ENCODE assay signal across 20 mouse cellular contexts in the genomic region with DNA sequence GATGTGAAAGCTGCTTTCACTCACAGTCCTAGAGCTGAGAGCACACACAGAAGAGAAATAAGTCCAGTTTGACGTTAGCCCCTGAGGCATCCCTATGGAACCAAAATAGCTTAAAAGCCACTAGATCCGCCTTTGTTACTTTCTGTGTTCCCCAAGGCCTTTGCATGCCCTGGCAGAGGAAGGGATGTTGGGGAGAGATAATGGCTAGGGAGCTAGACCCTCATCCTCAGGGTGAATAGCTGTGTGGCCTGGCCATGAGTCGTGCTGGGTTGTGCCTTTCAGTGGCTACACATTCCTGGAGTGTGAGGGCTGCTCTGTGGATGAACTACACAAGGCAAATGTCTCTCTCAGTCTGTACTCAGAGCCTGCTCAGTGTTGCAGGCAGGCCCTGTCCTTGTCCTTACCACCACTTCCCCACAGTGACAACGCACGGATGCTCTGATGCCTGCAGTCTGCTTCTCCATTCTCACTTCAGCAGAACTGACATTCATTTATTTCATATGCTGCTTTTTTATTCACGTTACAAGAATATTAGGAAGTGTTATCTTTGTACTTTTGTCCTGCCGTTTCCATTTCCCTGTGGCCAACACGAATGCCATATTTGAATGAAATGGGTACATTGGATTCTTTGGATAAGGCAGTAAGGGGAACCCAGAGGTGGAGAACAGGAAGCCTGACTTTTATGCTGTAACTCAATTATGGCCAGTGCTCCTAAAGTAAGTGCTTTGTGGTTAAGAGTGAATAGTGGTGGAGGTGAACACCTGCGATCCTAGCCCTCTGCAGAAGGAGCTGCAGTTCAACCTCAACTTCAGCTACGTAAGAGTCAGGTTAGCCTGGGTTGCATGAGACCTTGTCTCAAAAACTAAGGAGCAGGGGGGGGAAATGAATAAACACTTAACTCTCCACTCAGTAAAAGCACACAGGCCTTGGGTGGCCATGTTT. TPM values are rescaled to one million over a fixed set of nuclear protein-coding genes. Genes with fewer than 3 reads are reported as not detected.
A peak's percentile ranks its signal among the peaks of the same experiment; 100 is the strongest.
DNase-seq lines count a peak whose midpoint lies in the region; ATAC-seq and TF ChIP-seq lines count a peak whose summit lies in the region.
"Had no signal": no experiment of that assay in that cellular context is flagged by ENCODE, and none has a peak within 500 bp of the region (broad histone marks: within the 10 kb centered on the region; RNA-seq: fewer than 3 reads in every experiment).

No protein-coding gene starts in this region.

- peak overlapping the region; percentile 81 for H3K27ac ChIP-seq in thymus, adult 2 months (ENCODE audit: control insufficient read depth, insufficient read depth, low read length)
- H3K27ac ChIP-seq in forebrain, postnatal 0 days (ENCODE audit: low read depth, low read length): no peak overlapping the region
- H3K27ac ChIP-seq: forebrain, embryonic 15.5 days; kidney, embryonic 15.5 days; layer of hippocampus, adult 2 months; limb, embryonic 13.5 days; lung, embryonic 15.5 days; midbrain, embryonic 10.5 days had no signal

- H3K4me1 ChIP-seq in thymus, adult 2 months (replicated peaks; ENCODE audit: control insufficient read depth, insufficient read depth, low read length): peaks cover 79% of the 10 kb centered on the region
- H3K4me1 ChIP-seq in forebrain, postnatal 0 days (ENCODE audit: insufficient read depth): peaks cover 25% of the 10 kb centered on the region

- H3K9me3 ChIP-seq in forebrain, postnatal 0 days (ENCODE audit: low read length): no peaks in the 10 kb centered on the region
- H3K9me3 ChIP-seq: forebrain, embryonic 15.5 days; kidney, embryonic 15.5 days; limb, embryonic 13.5 days; lung, embryonic 15.5 days; midbrain, embryonic 10.5 days had no signal

- TF ChIP-seq CTCF in thymus, adult 2 months (IDR thresholded peaks at IDR 0.05; ENCODE audit: borderline replicate concordance, control insufficient read depth, extremely low read depth, insufficient read depth, low read length, poor library complexity): no peak
- TF ChIP-seq CTCF in forebrain, postnatal 0 days (IDR thresholded peaks at IDR 0.05; ENCODE audit: low read depth): no peak

- 13% methylated on average over 10 of the region's 10 CpGs for WGBS in thymus, adult 2 months
- WGBS in forebrain, postnatal 0 days: 87% methylated on average over 10 of the region's 10 CpGs

- peak overlapping the region; percentile 13; the same call in 1 of the 2 replicates for H3K4me3 ChIP-seq in thymus, adult 2 months (ENCODE audit: control insufficient read depth, insufficient read depth, low read length)
- no peak overlapping the region for H3K4me3 ChIP-seq in forebrain, postnatal 0 days (ENCODE audit: low read depth, low read length)
- H3K4me3 ChIP-seq: erythroblast, embryonic 14.5 days; forebrain, embryonic 15.5 days; kidney, embryonic 15.5 days; layer of hippocampus, adult 2 months; limb, embryonic 13.5 days; lung, embryonic 15.5 days; midbrain, embryonic 10.5 days had no signal

- intact Hi-C loops in heart, postnatal 14 days (cut with DNase I): no loop called here

- no peak overlapping the region for H3K4me2 ChIP-seq in forebrain, postnatal 0 days (ENCODE audit: low read depth)
- H3K4me2 ChIP-seq: forebrain, embryonic 15.5 days; kidney, embryonic 15.5 days; limb, embryonic 13.5 days; lung, embryonic 15.5 days had no signal

- H3K9ac ChIP-seq in forebrain, postnatal 0 days: no peak overlapping the region
- H3K9ac ChIP-seq: forebrain, embryonic 15.5 days; kidney, embryonic 15.5 days; limb, embryonic 13.5 days; lung, embryonic 15.5 days had no signal

- DNase-seq in heart, adult 11 months: peak; percentile 79
- no peak for DNase-seq in heart, postnatal 14 days
- DNase-seq in thymus, adult 2 months: peak; percentile 36
- no peak for DNase-seq in thymus, adult 18-20 months
- DNase-seq in naive thymus-derived CD4-positive, alpha-beta T cell, adult 2 months (ENCODE audit: low read depth): peak; percentile 34
- no peak for DNase-seq in adrenal gland, postnatal 25 days
- DNase-seq in layer of hippocampus, adult 11-12 months (ENCODE audit: low spot score): no peak
- DNase-seq in forebrain, postnatal 0 days: no peak
- DNase-seq: adrenal gland, adult 8-10 months; cerebellum, adult 9-10 months; heart, postnatal 4 days; spleen, adult 18-20 months had no signal

- no peak for ATAC-seq in forebrain, postnatal 0 days
- ATAC-seq: forebrain, embryonic 15.5 days; inflammation-experienced regulatory T-cells, adult 6 months had no signal

- TF ChIP-seq POLR2A in thymus, adult 2 months (IDR thresholded peaks at IDR 0.05; ENCODE audit: control insufficient read depth, extremely low read depth, insufficient read depth, low read length, poor library complexity): no peak

- H3K27me3 ChIP-seq in thymus, adult 2 months (ENCODE audit: control insufficient read depth, insufficient read depth, low read length): no peaks in the 10 kb centered on the region
- no peaks in the 10 kb centered on the region for H3K27me3 ChIP-seq in forebrain, postnatal 0 days (ENCODE audit: insufficient read depth, low read length)
- H3K27me3 ChIP-seq: forebrain, embryonic 15.5 days; kidney, embryonic 15.5 days; limb, embryonic 13.5 days; lung, embryonic 15.5 days had no signal

- peaks cover 54% of the 10 kb centered on the region for H3K36me3 ChIP-seq in thymus, adult 2 months (ENCODE audit: control insufficient read depth, insufficient read depth, low read length)
- H3K36me3 ChIP-seq in forebrain, postnatal 0 days (ENCODE audit: insufficient read depth): peaks cover 82% of the 10 kb centered on the region

RNA-seq across cellular contexts. Expression of a gene that starts 9.5 kb away (rescaled TPM):
- 10 to 100 TPM; 26.6 to 30.4 TPM for total RNA-seq in heart, postnatal 14 days (2021)
- 216 and 243 TPM in 2 replicates for polyA plus RNA-seq in thymus, adult 2 months (2012; rRNA removed)
- 33.2 and 51.0 TPM in 2 replicates for total RNA-seq in adrenal gland, postnatal 25 days (2021)
- total RNA-seq in forebrain, postnatal 0 days (2014; rRNA removed): 58.2 and 70.7 TPM in 2 replicates
- polyA plus RNA-seq in forebrain, postnatal 0 days (2015; fragmentation: Nextera tagmentation; extraction: Ambion mirVana): 39.5 and 43.0 TPM in 2 replicates

RNA-seq across cellular contexts. Expression of a gene that starts 31.9 kb away (rescaled TPM):
- total RNA-seq in heart, postnatal 14 days (2021): 10 to 100 TPM; 58.5 to 63.1 TPM
- polyA plus RNA-seq in thymus, adult 2 months (2012; rRNA removed): 36.8 and 36.9 TPM in 2 replicates
- 90.8 and 117 TPM in 2 replicates for total RNA-seq in adrenal gland, postnatal 25 days (2021)
- 115 and 147 TPM in 2 replicates for total RNA-seq in forebrain, postnatal 0 days (2014; rRNA removed)
- 201 and 218 TPM in 2 replicates for polyA plus RNA-seq in forebrain, postnatal 0 days (2015; fragmentation: Nextera tagmentation; extraction: Ambion mirVana)

RNA-seq across cellular contexts. Expression of a gene that starts 32.1 kb away (rescaled TPM):
- total RNA-seq in heart, postnatal 14 days (2021): 10 to 100 TPM; 34.0 to 39.8 TPM
- 151 and 153 TPM in 2 replicates for polyA plus RNA-seq in thymus, adult 2 months (2012; rRNA removed)
- 13.1 and 18.5 TPM in 2 replicates for total RNA-seq in adrenal gland, postnatal 25 days (2021)
- total RNA-seq in forebrain, postnatal 0 days (2014; rRNA removed): 36.2 and 47.8 TPM in 2 replicates
- 30.3 and 37.3 TPM in 2 replicates for polyA plus RNA-seq in forebrain, postnatal 0 days (2015; fragmentation: Nextera tagmentation; extraction: Ambion mirVana)

Comparison
In these comparisons a context has a peak if more than half of its experiments do, and no peak if none do; other contexts are left out.
1. DNase-seq: peak in heart, adult 11 months (single experiment), thymus, adult 2 months (single experiment) and naive thymus-derived CD4-positive, alpha-beta T cell, adult 2 months (single experiment); none in heart, postnatal 14 days (0 of 2), thymus, adult 18-20 months (0 of 2), adrenal gland, postnatal 25 days (single experiment), layer of hippocampus, adult 11-12 months (single experiment) and forebrain, postnatal 0 days (single experiment).